Mouse (Mus musculus) forebrain, embryonic 14.5 days (tissue): ENCODE results near the gene Cs. TPM values are rescaled to one million over a fixed set of nuclear protein-coding genes. Genes with fewer than 3 reads are reported as not detected.

Experiments
- microRNA-seq: library from miRNA; unstranded; fragments of <30 nt; microRNA quantifications from one replicate; pipeline ENCODE4, GENCODE M21; 2016
- polyA plus RNA-seq: library from polyadenylated mRNA; unstranded; fragments of >200 nt; fragmentation: Nextera tagmentation; extraction: Ambion mirVana; gene quantifications from 2 replicates; pipeline ENCODE4 v1.2.1, GENCODE M21; 2014

Gene Cs
- polyA plus RNA-seq, 1 experiment from 2014 or later, result 234 TPM

Small RNA genes lying within 50 kb of the gene (microRNA-seq; reads per million reads assigned to microRNA genes)
- gene Gm25361 (not detected), gene Gm26308 (not detected), gene Mir6914 (not detected), gene Mir6915 (1.1 reads per million)

Other genes starting within 250 kb of the Cs start
- gene Baz2a, start 246.2 kb upstream of the Cs start, polyA plus RNA-seq, result 13.6 and 16.7 TPM in 2 replicates
- 7.4 and 9.6 TPM in 2 replicates for gene Rbms2, start 157.4 kb upstream of the Cs start, polyA plus RNA-seq
- gene Gls2, start 143.3 kb upstream of the Cs start, polyA plus RNA-seq, result 0.32 and 0.95 TPM in 2 replicates
- gene Spryd4, start 125.9 kb upstream of the Cs start, polyA plus RNA-seq, result 22.8 and 23.8 TPM in 2 replicates
- gene Mip, start 111.9 kb upstream of the Cs start, polyA plus RNA-seq, result 0.19 and 0.22 TPM in 2 replicates
- gene Timeless, start 105.7 kb upstream of the Cs start, polyA plus RNA-seq, result 27.2 and 28.3 TPM in 2 replicates
- gene Apon, start 83.6 kb upstream of the Cs start, polyA plus RNA-seq, result 0.30 TPM in 1 of 2 replicates, not detected in the other
- not detected in 2 replicates for gene Apof, start 69.1 kb upstream of the Cs start, polyA plus RNA-seq
- gene Stat2, start 67.2 kb upstream of the Cs start, polyA plus RNA-seq, result 11.6 and 17.4 TPM in 2 replicates
- not detected in 2 replicates for gene Il23a, start 39.0 kb upstream of the Cs start, polyA plus RNA-seq
- gene Pan2, start 34.4 kb upstream of the Cs start, polyA plus RNA-seq, result 21.4 and 23.2 TPM in 2 replicates
- gene Cnpy2, start 15.3 kb upstream of the Cs start, polyA plus RNA-seq, result 231 and 256 TPM in 2 replicates
- gene Coq10a, start 31.3 kb downstream of the Cs start, polyA plus RNA-seq, result 22.8 and 26.9 TPM in 2 replicates
- gene Ankrd52, start 39.4 kb downstream of the Cs start, polyA plus RNA-seq, result 6.8 and 10.3 TPM in 2 replicates
- gene Slc39a5, start 63.5 kb downstream of the Cs start, polyA plus RNA-seq, result not detected in 2 replicates
- 147 and 180 TPM in 2 replicates for gene Nabp2, start 73.8 kb downstream of the Cs start, polyA plus RNA-seq
- gene Rnf41, start 73.9 kb downstream of the Cs start, polyA plus RNA-seq, result 94.2 and 107 TPM in 2 replicates
- 178 and 201 TPM in 2 replicates for gene Smarcc2, start 121.5 kb downstream of the Cs start, polyA plus RNA-seq
- 732 and 818 TPM in 2 replicates for gene Myl6, start 156.4 kb downstream of the Cs start, polyA plus RNA-seq
- gene Myl6b, start 161.0 kb downstream of the Cs start, polyA plus RNA-seq, result 4.6 and 5.8 TPM in 2 replicates
- 4.7 and 6.3 TPM in 2 replicates for gene Esyt1, start 188.1 kb downstream of the Cs start, polyA plus RNA-seq
- gene Zc3h10, start 210.0 kb downstream of the Cs start, polyA plus RNA-seq, result 16.2 and 18.2 TPM in 2 replicates
- gene Rpl41, start 211.6 kb downstream of the Cs start, polyA plus RNA-seq, result 2,276 and 3,259 TPM in 2 replicates
- 177 and 187 TPM in 2 replicates for gene Pa2g4, start 228.3 kb downstream of the Cs start, polyA plus RNA-seq